In genomic region chr13:103779922-103780585, GRCm38 (mm10) we compare ENCODE assay signal across 8 mouse cellular contexts. TPM values are rescaled to one million over a fixed set of nuclear protein-coding genes. Genes with fewer than 3 reads are reported as not detected.
DNase-seq lines count a peak whose midpoint lies in the region; ATAC-seq lines count a peak whose summit lies in the region.

No protein-coding gene starts in this region.

- intact Hi-C loops in left cerebral cortex, postnatal 10 days (cut with DNase I): loop anchor here (5.0 kb wide), 1 partner anchor 78 kb away; no protein-coding TSS in a partner anchor

- H3K9me3 ChIP-seq in hindbrain, embryonic 15.5 days: no peaks in the 10 kb centered on the region
- no peaks in the 10 kb centered on the region for H3K9me3 ChIP-seq in liver, embryonic 12.5 days (replicated peaks)
- H3K9me3 ChIP-seq in neural tube, embryonic 14.5 days (ENCODE audit: control insufficient read depth, low read length): no peaks in the 10 kb centered on the region

- H3K4me2 ChIP-seq in hindbrain, embryonic 15.5 days: no peak overlapping the region
- no peak overlapping the region; the same call in 1 of the 2 replicates for H3K4me2 ChIP-seq in liver, embryonic 12.5 days
- no peak overlapping the region for H3K4me2 ChIP-seq in neural tube, embryonic 14.5 days (ENCODE audit: low read depth, low read length)

- no peak overlapping the region for H3K4me3 ChIP-seq in hindbrain, embryonic 15.5 days
- H3K4me3 ChIP-seq in liver, embryonic 12.5 days: no peak overlapping the region
- H3K4me3 ChIP-seq in neural tube, embryonic 14.5 days (ENCODE audit: low read depth, low read length): no peak overlapping the region

- ATAC-seq in hindbrain, embryonic 15.5 days (ENCODE audit: low FRiP score, low read depth): peak; percentile 63; the same call in 1 of the 2 replicates
- peak; percentile 46; the same call in 1 of the 2 replicates for ATAC-seq in liver, embryonic 12.5 days
- ATAC-seq in neural tube, embryonic 14.5 days (ENCODE audit: low read depth): peak; percentile 52; the same call in 1 of the 2 replicates

- no peak overlapping the region for H3K9ac ChIP-seq in hindbrain, embryonic 15.5 days
- H3K9ac ChIP-seq in liver, embryonic 12.5 days: no peak overlapping the region
- no peak overlapping the region for H3K9ac ChIP-seq in neural tube, embryonic 14.5 days (replicated peaks; ENCODE audit: low read depth, low read length)

- 0 out of 2 replicates have a peak, but pooled peaks cover 2% of the 10 kb centered on the region for H3K27me3 ChIP-seq in hindbrain, embryonic 15.5 days
- H3K27me3 ChIP-seq in liver, embryonic 12.5 days (replicated peaks): no peaks in the 10 kb centered on the region
- no peaks in the 10 kb centered on the region for H3K27me3 ChIP-seq in neural tube, embryonic 14.5 days (ENCODE audit: control insufficient read depth, insufficient read depth, low read length)

- 28% methylated on average over 11 of the region's 11 CpGs for WGBS in hindbrain, embryonic 15.5 days
- WGBS in liver, embryonic 12.5 days (ENCODE audit: insufficient replicate concordance): 30% methylated on average over 11 of the region's 11 CpGs
- 30% methylated on average over 11 of the region's 11 CpGs for WGBS in neural tube, embryonic 14.5 days

- H3K4me1 ChIP-seq in hindbrain, embryonic 15.5 days (replicated peaks): peaks cover 3% of the 10 kb centered on the region; the same call in 1 of the 2 replicates
- peaks cover 2% of the 10 kb centered on the region for H3K4me1 ChIP-seq in liver, embryonic 12.5 days
- H3K4me1 ChIP-seq in neural tube, embryonic 14.5 days (ENCODE audit: control insufficient read depth, insufficient read depth, low read length): no peaks in the 10 kb centered on the region

- no peaks in the 10 kb centered on the region for H3K36me3 ChIP-seq in hindbrain, embryonic 15.5 days
- no peaks in the 10 kb centered on the region for H3K36me3 ChIP-seq in liver, embryonic 12.5 days
- no peaks in the 10 kb centered on the region for H3K36me3 ChIP-seq in neural tube, embryonic 14.5 days (ENCODE audit: control insufficient read depth, insufficient read depth, low read length)

- no peak overlapping the region for H3K27ac ChIP-seq in hindbrain, embryonic 15.5 days (replicated peaks)
- no peak overlapping the region for H3K27ac ChIP-seq in liver, embryonic 12.5 days
- no peak overlapping the region for H3K27ac ChIP-seq in neural tube, embryonic 14.5 days (ENCODE audit: low read depth, low read length)

- peak; percentile 16 to 43 for DNase-seq in left cerebral cortex, postnatal 10 days (ENCODE audit: extremely low spot score in 1 of 2, low spot score in 2 of 2)
- DNase-seq in left cerebral cortex, adult 8-10 months (ENCODE audit: low spot score in 2 of 2): no peak
- DNase-seq in NIH3T3 (ENCODE audit: low read depth): peak; percentile 71
- peak; percentile 64 for DNase-seq in embryo, embryonic 10.5 days (ENCODE audit: low spot score)
- no peak for DNase-seq in gastrocnemius, adult 8-10 months (ENCODE audit: low spot score in 2 of 2)

RNA-seq across cellular contexts. Expression of gene Srek1, which starts 5.6 kb away (rescaled TPM):
- total RNA-seq in left cerebral cortex, postnatal 10 days (2021): 10 to 100 TPM; 66.2 to 68.8 TPM
- 10 to 100 TPM; 62.0 to 68.8 (median 66.1) TPM for total RNA-seq in left cerebral cortex, adult 8-10 months (2022)
- 62.0 and 66.8 TPM in 2 replicates for polyA plus RNA-seq in hindbrain, embryonic 15.5 days (2015; fragmentation: Nextera tagmentation; extraction: Ambion mirVana)
- 39.4 and 39.9 TPM in 2 replicates for polyA plus RNA-seq in liver, embryonic 12.5 days (2016; fragmentation: Nextera tagmentation; extraction: Ambion mirVana)
- polyA plus RNA-seq in neural tube, embryonic 14.5 days (2014; fragmentation: Nextera tagmentation; extraction: Ambion mirVana): 93.1 and 98.8 TPM in 2 replicates
- 10 to 100 TPM; 12.9 to 17.8 (median 17.3) TPM for total RNA-seq in gastrocnemius, adult 8-10 months (2022)

Comparison
In these comparisons a context has a peak if more than half of its experiments do, and no peak if none do; other contexts are left out.
1. DNase-seq: peak in left cerebral cortex, postnatal 10 days (2 of 2), NIH3T3 (single experiment) and embryo, embryonic 10.5 days (single experiment); none in left cerebral cortex, adult 8-10 months (0 of 2) and gastrocnemius, adult 8-10 months (0 of 2).
2. Peak in every context shown above with its lines, with median percentiles within 50 percentile points of each other: ATAC-seq.